Mouse (Mus musculus) C2C12 (cell line): Measurements from ENCODE around the gene Amdhd1.

ENCODE experiments used
- CEBPB ChIP-seq: IDR thresholded peaks from one replicate; pipeline ENCODE4 v1.6.1; 2011; ENCODE audit warnings: low read depth, mild to moderate bottlenecking, control low read depth, moderate library complexity
- CTCF ChIP-seq: IDR thresholded peaks from one replicate; pipeline ENCODE4 v1.5.1; 2011; ENCODE audit not compliant: control insufficient read depth, insufficient read depth, insufficient read length
- FOSL1 ChIP-seq: IDR thresholded peaks from one replicate; pipeline ENCODE4 v1.8.0; 2011; ENCODE audit warnings: mild to moderate bottlenecking, low read length; ENCODE audit not compliant: poor library complexity, insufficient read depth, severe bottlenecking
- MAX ChIP-seq: IDR thresholded peaks from one replicate; pipeline ENCODE4 v1.6.1; 2011; ENCODE audit warnings: mild to moderate bottlenecking, control low read depth
- MYOD1 ChIP-seq: IDR thresholded peaks from one replicate; pipeline ENCODE4 v1.6.1; 2011; ENCODE audit warnings: low read depth; ENCODE audit not compliant: control insufficient read depth, insufficient read length
- MYOG ChIP-seq: IDR thresholded peaks from one replicate; pipeline ENCODE4 v1.6.1; 2011; ENCODE audit not compliant: control insufficient read depth, insufficient read length; ENCODE audit errors: extremely low read depth

DNA sequence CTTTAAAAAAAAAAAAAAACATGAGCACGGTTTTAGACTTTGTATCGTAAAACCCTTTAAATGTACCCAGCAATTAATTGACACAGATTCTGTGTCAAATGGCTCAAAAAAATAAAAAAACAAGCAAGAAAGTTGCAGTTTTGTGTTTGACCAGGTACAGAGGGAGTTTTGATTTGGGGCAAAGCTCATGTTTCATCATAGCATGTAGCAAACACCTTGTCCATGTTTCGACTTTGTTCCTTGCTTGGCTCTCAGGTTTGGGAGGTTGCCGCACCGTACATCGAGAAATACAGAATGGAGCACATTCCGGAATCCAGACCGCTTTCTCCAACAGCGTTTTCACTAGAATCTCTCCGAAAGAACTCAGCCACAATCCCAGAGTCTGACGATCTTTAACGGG is 23.9 kb downstream of the Amdhd1 start:
- no peak for TF ChIP-seq CTCF
- TF ChIP-seq MYOG, result no peak
- no peak for TF ChIP-seq MAX
- no peak for TF ChIP-seq FOSL1
- TF ChIP-seq CEBPB, result no peak
- TF ChIP-seq MYOD1, result no peak
